Mouse (Mus musculus) lung, embryonic 16.5 days (tissue): ENCODE measurements around the gene Arl3. TPM values are rescaled to one million over a fixed set of nuclear protein-coding genes. Genes with fewer than 3 reads are reported as not detected.
A peak's percentile ranks its signal among the peaks of the same experiment; 100 is the strongest.

Source experiments
- ATAC-seq: fragments of 200-750 bp; cut with Nextera tagmentation; 2 replicates; pipeline ENCODE4 v1.8.0; 2017; ENCODE audit warnings: low read depth, mild to moderate bottlenecking, moderate library complexity
- H3K27ac ChIP-seq: fragments of 300-500 bp; sonication (generic); 2 replicates; pipeline ENCODE4 v1.5.1; 2014; ENCODE audit warnings: mild to moderate bottlenecking, control low read depth, low read length
- H3K27me3 ChIP-seq: fragments of 300-500 bp; sonication (generic); 2 replicates; pipeline ENCODE4 v1.6.1; 2014; ENCODE audit warnings: low read depth, low read length, mixed read lengths; ENCODE audit not compliant: control insufficient read depth, insufficient read depth
- H3K36me3 ChIP-seq: fragments of 300-500 bp; sonication (generic); 2 replicates; pipeline ENCODE4 v1.6.1; 2014; ENCODE audit warnings: low read length; ENCODE audit not compliant: control insufficient read depth, insufficient read depth
- H3K4me1 ChIP-seq: fragments of 300-500 bp; sonication (generic); replicated peaks from 2 replicates; pipeline ENCODE4 v1.6.1; 2014; ENCODE audit warnings: low read length, mixed read lengths; ENCODE audit not compliant: control insufficient read depth, insufficient read depth
- H3K4me2 ChIP-seq: fragments of 300-500 bp; sonication (generic); 2 replicates; pipeline ENCODE4 v1.6.1; 2014; ENCODE audit warnings: low read depth, low read length, control low read depth
- H3K4me3 ChIP-seq: fragments of 300-500 bp; sonication (generic); 2 replicates; pipeline ENCODE4 v1.5.1; 2014; ENCODE audit warnings: mild to moderate bottlenecking, low read length, control low read depth
- H3K9ac ChIP-seq: fragments of 300-500 bp; sonication (generic); 2 replicates; pipeline ENCODE4 v1.6.1; 2014; ENCODE audit warnings: low read length, control low read depth
- H3K9me3 ChIP-seq: fragments of 300-500 bp; sonication (generic); 2 replicates; pipeline ENCODE4 v1.6.1; 2016; ENCODE audit warnings: low read length; ENCODE audit not compliant: control insufficient read depth
- WGBS: fragments of 180-500 bp; shearing (Covaris S2); extraction: QIAGEN DNeasy Blood & Tissue Kit; methylation state at CpG from one replicate; pipeline ENCODE4 v1.1.7; 2014; 5-methylcytosine and 5-hydroxymethylcytosine counted together
- polyA plus RNA-seq: library from polyadenylated mRNA; unstranded; fragments of >200 nt; fragmentation: Nextera tagmentation; extraction: Ambion mirVana; gene quantifications from 2 replicates; pipeline ENCODE4 v1.2.1, GENCODE M21; 2015

Gene Arl3
- 113 and 118 TPM in 2 replicates for polyA plus RNA-seq

GRCm38 (mm10) chr19:46572951-46573937 is at the start of gene Arl3, which contains the start of gene Sfxn2:
Arl3 (minus strand) TSS chr19:46573198.
Sfxn2 (plus strand) TSS chr19:46573365.
- peak within 1 kb of the TSS; percentile 69 for H3K9ac ChIP-seq
- peak within 1 kb of the TSS; percentile 68 for H3K27ac ChIP-seq
- no peaks in the 10 kb centered on the region for H3K9me3 ChIP-seq
- H3K36me3 ChIP-seq: no peaks in the 10 kb centered on the region
- peaks cover 20% of the 10 kb centered on the region for H3K4me1 ChIP-seq
- WGBS: under 1% methylated on average over 49 of the region's 67 CpGs
- no peaks in the 10 kb centered on the region for H3K27me3 ChIP-seq
- peak within 1 kb of the TSS; percentile 68 for H3K4me2 ChIP-seq
- ATAC-seq: peak; percentile 97
- peak within 1 kb of the TSS; percentile 61 for H3K4me3 ChIP-seq

GRCm38 (mm10) chr19:46622659-46623193 is 49.7 kb upstream of the Arl3 start:
- H3K4me3 ChIP-seq: peak overlapping the region; percentile 44
- no peaks in the 10 kb centered on the region for H3K27me3 ChIP-seq
- no peaks in the 10 kb centered on the region for H3K9me3 ChIP-seq
- 18% methylated on average over 12 of the region's 12 CpGs for WGBS
- H3K9ac ChIP-seq: peak overlapping the region; percentile 53
- peak overlapping the region; percentile 94 for H3K27ac ChIP-seq
- H3K4me1 ChIP-seq: peaks cover 77% of the 10 kb centered on the region
- H3K36me3 ChIP-seq: no peaks in the 10 kb centered on the region; the same call in 1 of the 2 replicates
- no peak for ATAC-seq
- H3K4me2 ChIP-seq: peak overlapping the region; percentile 63

GRCm38 (mm10) chr19:46621236-46622183 is 48.5 kb upstream of the Arl3 start:
- no peak overlapping the region for H3K9ac ChIP-seq

GRCm38 (mm10) chr19:46620016-46620808 is 47.2 kb upstream of the Arl3 start:
- Histone ChIP-seq H3K4me2 (no peak overlapping the region), H3K27me3 (no peaks in the 10 kb centered on the region), H3K4me1 (peaks cover 65% of the 10 kb centered on the region), H3K36me3 (no peaks in the 10 kb centered on the region), H3K27ac (peak overlapping the region; percentile 69), H3K4me3 (no peak overlapping the region), H3K9me3 (no peaks in the 10 kb centered on the region), H3K9ac (peak overlapping the region; percentile 14; the same call in 1 of the 2 replicates)
- WGBS: 53% methylated on average over 14 of the region's 14 CpGs
- peak; percentile 26 for ATAC-seq

More at GRCm38 (mm10) chr19:46621236-46622183, 48.5 kb upstream of the Arl3 start:
- H3K9me3 ChIP-seq: no peaks in the 10 kb centered on the region
- H3K27ac ChIP-seq: peak overlapping the region; percentile 69
- no peaks in the 10 kb centered on the region for H3K27me3 ChIP-seq
- H3K4me1 ChIP-seq: peaks cover 71% of the 10 kb centered on the region
- no peak overlapping the region for H3K4me2 ChIP-seq
- H3K4me3 ChIP-seq: no peak overlapping the region
- no peak for ATAC-seq
- 63% methylated on average over 19 of the region's 19 CpGs for WGBS
- no peaks in the 10 kb centered on the region; the same call in 1 of the 2 replicates for H3K36me3 ChIP-seq

- H3K36me3 ChIP-seq: no peaks in the 10 kb centered on the region
- H3K4me2 ChIP-seq: no peak overlapping the region
- H3K9ac ChIP-seq: peak overlapping the region; percentile 9; the same call in 1 of the 2 replicates
- H3K9me3 ChIP-seq: no peaks in the 10 kb centered on the region
- H3K4me3 ChIP-seq: no peak overlapping the region
- peak overlapping the region; percentile 69 for H3K27ac ChIP-seq
- ATAC-seq: no peak
- peaks cover 59% of the 10 kb centered on the region for H3K4me1 ChIP-seq
- WGBS: 85% methylated on average over 6 of the region's 6 CpGs
- no peaks in the 10 kb centered on the region for H3K27me3 ChIP-seq
Observed at GRCm38 (mm10) chr19:46619518-46619917, 46.5 kb upstream of the Arl3 start.

GRCm38 (mm10) chr19:46619001-46619400 is 46.0 kb upstream of the Arl3 start:
- no peak for ATAC-seq

GRCm38 (mm10) chr19:46618322-46618721 is 45.3 kb upstream of the Arl3 start:
- Histone ChIP-seq H3K27me3 (no peaks in the 10 kb centered on the region), H3K4me2 (no peak overlapping the region), H3K9ac (no peak overlapping the region), H3K9me3 (no peaks in the 10 kb centered on the region), H3K36me3 (no peaks in the 10 kb centered on the region), H3K27ac (no peak overlapping the region), H3K4me3 (no peak overlapping the region), H3K4me1 (peaks cover 50% of the 10 kb centered on the region)
- 43% methylated on average over 9 of the region's 9 CpGs for whole genome bisulfite sequencing
- no peak for ATAC-seq

More at GRCm38 (mm10) chr19:46619001-46619400, 46.0 kb upstream of the Arl3 start:
- Histone ChIP-seq H3K9me3 (no peaks in the 10 kb centered on the region), H3K4me1 (peaks cover 55% of the 10 kb centered on the region), H3K27me3 (no peaks in the 10 kb centered on the region), H3K27ac (peak overlapping the region; percentile 20; the same call in 1 of the 2 replicates), H3K9ac (no peak overlapping the region), H3K4me3 (no peak overlapping the region), H3K36me3 (no peaks in the 10 kb centered on the region), H3K4me2 (no peak overlapping the region)
- 41% methylated on average over 19 of the region's 19 CpGs for WGBS

- Histone ChIP-seq H3K9me3 (no peaks in the 10 kb centered on the region), H3K4me3 (no peak overlapping the region), H3K4me2 (no peak overlapping the region), H3K27ac (no peak overlapping the region), H3K36me3 (no peaks in the 10 kb centered on the region), H3K4me1 (peaks cover 46% of the 10 kb centered on the region), H3K9ac (no peak overlapping the region), H3K27me3 (no peaks in the 10 kb centered on the region)
- ATAC-seq: no peak
- WGBS: 72% methylated on average over 8 of the region's 8 CpGs
Observed at GRCm38 (mm10) chr19:46617361-46617760, 44.4 kb upstream of the Arl3 start.
